ENCODE assay signal across 8 mouse cellular contexts in genomic region chr7:84679264-84679663, GRCm38 (mm10). TPM values are rescaled to one million over a fixed set of nuclear protein-coding genes. Genes with fewer than 3 reads are reported as not detected.
DNase-seq lines count a peak whose midpoint lies in the region; ATAC-seq and TF ChIP-seq lines count a peak whose summit lies in the region.

No protein-coding gene starts in this region.

- 0 out of 2 replicates have a peak, but pooled peaks have one; percentile 29 for TF ChIP-seq EP300 in lung, postnatal 0 days (IDR thresholded peaks at IDR 0.05)

- peak; percentile 65 for DNase-seq in T-cell, adult 2 months (ENCODE audit: low spot score)
- peak; percentile 62 to 74 for DNase-seq in cerebellum, postnatal 14 days
- peak; percentile 55 to 57 for DNase-seq in frontal cortex, postnatal 10 days (ENCODE audit: low spot score in 2 of 2)
- DNase-seq in layer of hippocampus, adult 9-11 months = peak; percentile 85
- peak; percentile 97 for DNase-seq in lung, postnatal 0 days (ENCODE audit: low spot score)
- peak; percentile 82 for DNase-seq in retina, adult 2 months (ENCODE audit: low read depth, low spot score)
- peak; percentile 59 for DNase-seq in thymus, postnatal 4 days

- peak overlapping the region; percentile 46 for H3K4me2 ChIP-seq in hindbrain, embryonic 12.5 days (replicated peaks)
- H3K4me2 ChIP-seq in lung, postnatal 0 days (replicated peaks; ENCODE audit: low read depth, low read length) = peak overlapping the region; percentile 43

- no peak for TF ChIP-seq CTCF in lung, postnatal 0 days (IDR thresholded peaks at IDR 0.05)

- ATAC-seq in hindbrain, embryonic 12.5 days (ENCODE audit: low FRiP score) = peak; percentile 97
- ATAC-seq in lung, postnatal 0 days = peak; percentile 99

- peak overlapping the region; percentile 56; the same call in 1 of the 2 replicates for H3K9ac ChIP-seq in hindbrain, embryonic 12.5 days
- H3K9ac ChIP-seq in lung, postnatal 0 days (replicated peaks; ENCODE audit: low read depth) = no peak overlapping the region

- peak overlapping the region; percentile 42 for H3K4me3 ChIP-seq in hindbrain, embryonic 12.5 days
- peak overlapping the region; percentile 38 for H3K4me3 ChIP-seq in lung, postnatal 0 days (ENCODE audit: low read depth, low read length)

- H3K9me3 ChIP-seq in hindbrain, embryonic 12.5 days (replicated peaks) = no peaks in the 10 kb centered on the region
- no peaks in the 10 kb centered on the region for H3K9me3 ChIP-seq in lung, postnatal 0 days (ENCODE audit: low read length)

- H3K36me3 ChIP-seq in hindbrain, embryonic 12.5 days = no peaks in the 10 kb centered on the region
- no peaks in the 10 kb centered on the region for H3K36me3 ChIP-seq in lung, postnatal 0 days (ENCODE audit: insufficient read depth, low read length)

- H3K27me3 ChIP-seq in hindbrain, embryonic 12.5 days = no peaks in the 10 kb centered on the region
- H3K27me3 ChIP-seq in lung, postnatal 0 days (replicated peaks; ENCODE audit: insufficient read depth, low read length) = no peaks in the 10 kb centered on the region

- WGBS in hindbrain, embryonic 12.5 days = 4% methylated on average over 4 of the region's 4 CpGs
- WGBS in lung, postnatal 0 days = under 1% methylated on average over 4 of the region's 4 CpGs

- peaks cover 10% of the 10 kb centered on the region for H3K4me1 ChIP-seq in hindbrain, embryonic 12.5 days
- no peaks in the 10 kb centered on the region; the same call in 1 of the 2 replicates for H3K4me1 ChIP-seq in lung, postnatal 0 days (ENCODE audit: insufficient read depth, low read depth, low read length)

- no peak overlapping the region for H3K27ac ChIP-seq in hindbrain, embryonic 12.5 days
- no peak overlapping the region for H3K27ac ChIP-seq in lung, postnatal 0 days (ENCODE audit: low read length)

RNA-seq across cellular contexts. Expression of gene Zfand6, which starts 10.5 kb away (rescaled TPM):
- 205 and 210 TPM in 2 replicates for polyA plus RNA-seq in hindbrain, embryonic 12.5 days (2016; fragmentation: Nextera tagmentation; extraction: Ambion mirVana)
- 133 and 156 TPM in 2 replicates for polyA plus RNA-seq in lung, postnatal 0 days (2015; fragmentation: Nextera tagmentation; extraction: Ambion mirVana)
